Mouse (Mus musculus): Measurements from ENCODE around the gene Grb14. TPM values are rescaled to one million over a fixed set of nuclear protein-coding genes. Genes with fewer than 3 reads are reported as not detected.

Gene Grb14
- polyA plus RNA-seq, 1 experiment from 2014 or later: 12.2 TPM

GRCm38 (mm10) chr2:65014552-65014951 lies 10.2 kb downstream of the Grb14 start:
- no peaks in the 10 kb centered on the region for H3K27me3 ChIP-seq
- peaks cover 4% of the 10 kb centered on the region; the same call in 1 of the 2 replicates for H3K4me1 ChIP-seq
- no peak overlapping the region for H3K27ac ChIP-seq
- WGBS: 85% methylated on average over 3 of the region's 3 CpGs
- H3K4me3 ChIP-seq: no peak overlapping the region
- no peak overlapping the region for H3K4me2 ChIP-seq (replicated peaks)
- H3K9ac ChIP-seq: no peak overlapping the region
- no peak for ATAC-seq (ENCODE audit: insufficient number of reproducible peaks, insufficient read depth, low FRiP score, low TSS enrichment)
- H3K36me3 ChIP-seq: no peaks in the 10 kb centered on the region
- no peaks in the 10 kb centered on the region for H3K9me3 ChIP-seq

GRCm38 (mm10) chr2:65010105-65010504 lies 14.7 kb downstream of the Grb14 start:
- H3K4me3 ChIP-seq: no peak overlapping the region
- H3K27ac ChIP-seq: no peak overlapping the region
- H3K27me3 ChIP-seq: no peaks in the 10 kb centered on the region
- no peak overlapping the region for H3K4me2 ChIP-seq (replicated peaks)
- WGBS: 82% methylated on average over 3 of the region's 3 CpGs
- no peaks in the 10 kb centered on the region for H3K9me3 ChIP-seq
- no peak for ATAC-seq (ENCODE audit: insufficient number of reproducible peaks, insufficient read depth, low FRiP score, low TSS enrichment)
- no peak overlapping the region for H3K9ac ChIP-seq
- peaks cover 4% of the 10 kb centered on the region; the same call in 1 of the 2 replicates for H3K4me1 ChIP-seq
- no peaks in the 10 kb centered on the region for H3K36me3 ChIP-seq

- H3K4me2 ChIP-seq (replicated peaks): no peak overlapping the region
- no peak overlapping the region for H3K4me3 ChIP-seq
- H3K36me3 ChIP-seq: no peaks in the 10 kb centered on the region
- no peaks in the 10 kb centered on the region for H3K9me3 ChIP-seq
- H3K4me1 ChIP-seq: peaks cover 4% of the 10 kb centered on the region; the same call in 1 of the 2 replicates
- no peak for ATAC-seq (ENCODE audit: insufficient number of reproducible peaks, insufficient read depth, low FRiP score, low TSS enrichment)
- no peaks in the 10 kb centered on the region for H3K27me3 ChIP-seq
- no peak overlapping the region for H3K9ac ChIP-seq
- 32% methylated on average over 2 of the region's 2 CpGs for WGBS
- H3K27ac ChIP-seq: no peak overlapping the region
Observed at GRCm38 (mm10) chr2:65007396-65007795, 17.4 kb downstream of the Grb14 start.

GRCm38 (mm10) chr2:65005044-65005443 lies 19.7 kb downstream of the Grb14 start:
- H3K4me2 ChIP-seq (replicated peaks): no peak overlapping the region
- no peak for ATAC-seq (ENCODE audit: insufficient number of reproducible peaks, insufficient read depth, low FRiP score, low TSS enrichment)
- H3K9me3 ChIP-seq: no peaks in the 10 kb centered on the region
- no peak overlapping the region for H3K4me3 ChIP-seq
- H3K9ac ChIP-seq: no peak overlapping the region
- H3K27ac ChIP-seq: no peak overlapping the region
- H3K4me1 ChIP-seq: no peaks in the 10 kb centered on the region
- no peaks in the 10 kb centered on the region for H3K27me3 ChIP-seq
- no peaks in the 10 kb centered on the region for H3K36me3 ChIP-seq

DNA sequence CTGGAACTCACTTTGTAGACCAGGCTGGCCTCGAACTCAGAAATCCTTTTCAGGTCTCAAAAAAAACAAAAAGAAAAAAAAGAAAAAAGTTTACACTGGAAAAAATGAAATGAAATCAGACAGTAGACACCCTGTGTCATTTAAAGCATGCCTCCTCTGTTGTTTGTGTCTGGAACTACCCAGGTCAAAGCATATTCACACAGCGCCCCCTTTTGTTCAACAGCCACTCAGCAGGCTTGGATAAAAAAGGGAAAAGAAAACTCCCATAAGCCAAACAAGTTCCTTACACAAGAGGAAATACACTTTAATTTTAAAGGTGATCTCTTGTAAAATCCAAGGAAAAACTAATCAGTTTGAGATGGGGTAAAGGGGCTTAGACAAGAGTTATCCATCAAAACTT lies 21.4 kb downstream of the Grb14 start:
- Histone ChIP-seq H3K36me3 (no peaks in the 10 kb centered on the region), H3K9me3 (no peaks in the 10 kb centered on the region), H3K9ac (no peak overlapping the region), H3K27me3 (no peaks in the 10 kb centered on the region), H3K4me1 (no peaks in the 10 kb centered on the region), H3K4me3 (no peak overlapping the region), H3K27ac (no peak overlapping the region), H3K4me2 (replicated peaks) (no peak overlapping the region)
- ATAC-seq (ENCODE audit: insufficient number of reproducible peaks, insufficient read depth, low FRiP score, low TSS enrichment): no peak
- 52% methylated on average over 2 of the region's 2 CpGs for WGBS

- no peaks in the 10 kb centered on the region for H3K9me3 ChIP-seq
- no peak for ATAC-seq (ENCODE audit: insufficient number of reproducible peaks, insufficient read depth, low FRiP score, low TSS enrichment)
- H3K4me2 ChIP-seq (replicated peaks): no peak overlapping the region
- H3K4me1 ChIP-seq: no peaks in the 10 kb centered on the region
- WGBS: 83% methylated on average over 3 of the region's 3 CpGs
- no peak overlapping the region for H3K9ac ChIP-seq
- H3K36me3 ChIP-seq: no peaks in the 10 kb centered on the region
- H3K4me3 ChIP-seq: no peak overlapping the region
- H3K27ac ChIP-seq: no peak overlapping the region
- no peaks in the 10 kb centered on the region for H3K27me3 ChIP-seq
Observed at GRCm38 (mm10) chr2:65002631-65003030, 22.2 kb downstream of the Grb14 start.

DNA sequence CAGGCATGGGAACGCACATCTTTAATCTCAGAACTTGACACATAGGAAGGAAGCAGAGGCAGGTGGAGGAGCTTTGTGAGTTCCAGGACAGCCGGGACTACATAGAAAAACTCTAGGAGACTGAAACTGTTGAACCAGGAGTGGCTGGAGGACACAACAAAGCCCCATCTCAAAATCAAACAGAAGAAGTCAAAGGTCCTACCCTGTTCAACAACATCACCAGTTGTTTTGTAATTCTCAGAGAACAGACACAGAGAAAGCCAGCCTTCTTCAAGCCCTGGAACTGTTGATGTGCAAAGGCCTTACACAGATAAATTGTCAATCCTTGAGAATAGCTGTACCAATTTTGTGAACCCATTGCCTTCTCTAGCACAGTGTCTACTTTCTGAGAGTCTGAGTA lies 29.7 kb downstream of the Grb14 start:
- no peaks in the 10 kb centered on the region for H3K9me3 ChIP-seq
- H3K4me3 ChIP-seq: no peak overlapping the region
- no peak overlapping the region for H3K27ac ChIP-seq
- no peaks in the 10 kb centered on the region for H3K36me3 ChIP-seq
- ATAC-seq (ENCODE audit: insufficient number of reproducible peaks, insufficient read depth, low FRiP score, low TSS enrichment): no peak
- WGBS: 80% methylated on average over 2 of the region's 2 CpGs
- no peak overlapping the region for H3K9ac ChIP-seq
- no peaks in the 10 kb centered on the region for H3K4me1 ChIP-seq
- H3K27me3 ChIP-seq: no peaks in the 10 kb centered on the region
- no peak overlapping the region for H3K4me2 ChIP-seq (replicated peaks)

- Histone ChIP-seq H3K4me3 (no peak overlapping the region), H3K27me3 (no peaks in the 10 kb centered on the region), H3K27ac (no peak overlapping the region), H3K9me3 (no peaks in the 10 kb centered on the region), H3K36me3 (no peaks in the 10 kb centered on the region), H3K4me1 (no peaks in the 10 kb centered on the region), H3K9ac (no peak overlapping the region), H3K4me2 (replicated peaks) (no peak overlapping the region)
- ATAC-seq (ENCODE audit: insufficient number of reproducible peaks, insufficient read depth, low FRiP score, low TSS enrichment): no peak
- 89% methylated on average over 2 of the region's 2 CpGs for WGBS
Observed at GRCm38 (mm10) chr2:64989426-64990187, 35.2 kb downstream of the Grb14 start.

- H3K4me1 ChIP-seq: no peaks in the 10 kb centered on the region
- H3K27ac ChIP-seq: no peak overlapping the region
- no peak overlapping the region for H3K4me3 ChIP-seq
- no peaks in the 10 kb centered on the region; the same call in 1 of the 2 replicates for H3K9me3 ChIP-seq
- 80% methylated on average over 3 of the region's 3 CpGs for WGBS
- no peak for ATAC-seq (ENCODE audit: insufficient number of reproducible peaks, insufficient read depth, low FRiP score, low TSS enrichment)
- H3K9ac ChIP-seq: no peak overlapping the region
- no peaks in the 10 kb centered on the region for H3K27me3 ChIP-seq
- H3K36me3 ChIP-seq: no peaks in the 10 kb centered on the region
- H3K4me2 ChIP-seq (replicated peaks): no peak overlapping the region
Observed at GRCm38 (mm10) chr2:64987782-64988181, 37.0 kb downstream of the Grb14 start.

GRCm38 (mm10) chr2:64975546-64975945 lies 49.2 kb downstream of the Grb14 start:
- no peaks in the 10 kb centered on the region for H3K36me3 ChIP-seq
- H3K4me2 ChIP-seq (replicated peaks): no peak overlapping the region
- no peak overlapping the region for H3K4me3 ChIP-seq
- no peak for ATAC-seq (ENCODE audit: insufficient number of reproducible peaks, insufficient read depth, low FRiP score, low TSS enrichment)
- H3K27ac ChIP-seq: no peak overlapping the region
- H3K9ac ChIP-seq: no peak overlapping the region
- H3K27me3 ChIP-seq: no peaks in the 10 kb centered on the region
- H3K9me3 ChIP-seq: no peaks in the 10 kb centered on the region
- no peaks in the 10 kb centered on the region for H3K4me1 ChIP-seq
- WGBS: 57% methylated on average over 5 of the region's 5 CpGs

DNA sequence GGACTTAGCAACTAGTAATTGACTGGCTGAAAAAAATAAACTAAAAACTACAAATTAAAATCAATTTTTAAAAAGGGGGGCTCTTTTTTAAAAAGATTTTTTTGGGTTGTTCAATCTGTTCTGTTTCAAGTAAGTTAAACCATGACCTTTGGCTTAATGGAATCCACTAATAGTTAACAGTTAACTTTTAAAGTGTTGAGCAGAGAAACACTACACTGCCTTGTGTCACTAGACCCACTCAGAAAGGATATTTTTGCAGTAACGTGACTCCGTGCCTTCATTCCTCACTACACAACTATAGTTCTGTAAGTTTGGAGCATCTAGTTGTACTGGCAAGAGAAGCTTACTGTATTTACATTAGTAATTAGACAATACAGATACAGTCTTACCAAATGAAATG lies 50.2 kb downstream of the Grb14 start:
- H3K9me3 ChIP-seq: no peaks in the 10 kb centered on the region
- 30% methylated on average over 2 of the region's 2 CpGs for WGBS
- no peak overlapping the region for H3K4me3 ChIP-seq
- no peaks in the 10 kb centered on the region for H3K27me3 ChIP-seq
- H3K4me2 ChIP-seq (replicated peaks): no peak overlapping the region
- no peak overlapping the region for H3K9ac ChIP-seq
- H3K4me1 ChIP-seq: no peaks in the 10 kb centered on the region
- ATAC-seq (ENCODE audit: insufficient number of reproducible peaks, insufficient read depth, low FRiP score, low TSS enrichment): no peak
- no peaks in the 10 kb centered on the region for H3K36me3 ChIP-seq
- no peak overlapping the region for H3K27ac ChIP-seq

- no peak for ATAC-seq (ENCODE audit: insufficient number of reproducible peaks, insufficient read depth, low FRiP score, low TSS enrichment)
- 61% methylated on average over 10 of the region's 10 CpGs for WGBS
- no peaks in the 10 kb centered on the region for H3K9me3 ChIP-seq
- H3K27me3 ChIP-seq: no peaks in the 10 kb centered on the region
- no peak overlapping the region for H3K9ac ChIP-seq
- H3K4me1 ChIP-seq: no peaks in the 10 kb centered on the region
- no peak overlapping the region for H3K27ac ChIP-seq
- no peak overlapping the region for H3K4me3 ChIP-seq
- no peak overlapping the region for H3K4me2 ChIP-seq (replicated peaks)
- H3K36me3 ChIP-seq: no peaks in the 10 kb centered on the region
Observed at GRCm38 (mm10) chr2:64973819-64974441, 50.9 kb downstream of the Grb14 start.
